Mouse (Mus musculus) myocyte (in vitro differentiated cells): ENCODE measurements at regions not wholly inside any gene's neighbourhood (a gene's known extent, or its start where the extent isn't known, plus 50 kb on each side); places are given as distances from the start of the nearest gene placed in this dataset.

Source experiments
- CEBPB ChIP-seq: IDR thresholded peaks from 2 replicates; pipeline ENCODE4 v1.6.1; 2011; ENCODE audit warnings: mild to moderate bottlenecking, moderate library complexity; ENCODE audit not compliant: poor library complexity, insufficient read depth, severe bottlenecking
- E2F4 ChIP-seq: IDR thresholded peaks from one replicate; pipeline ENCODE4 v1.6.1; 2011; ENCODE audit warnings: mild to moderate bottlenecking, control low read depth, moderate library complexity; ENCODE audit not compliant: insufficient read depth
- MAX ChIP-seq: IDR thresholded peaks from one replicate; pipeline ENCODE4 v1.6.1; 2011; ENCODE audit warnings: low read depth, mild to moderate bottlenecking, control low read depth
- MYOD1 ChIP-seq, 3 experiments: IDR thresholded peaks; one replicate each; pipeline ENCODE4 v1.6.1; 2011; ENCODE audit warnings: control low read depth in 2 of 3, low read depth in 2 of 3, mild to moderate bottlenecking in 2 of 3, moderate library complexity in 1 of 3; ENCODE audit not compliant: insufficient read length in 2 of 3, control insufficient read depth in 1 of 3
- MYOG ChIP-seq, 3 experiments: IDR thresholded peaks; one replicate each; pipeline ENCODE4 v1.6.1; 2011; ENCODE audit warnings: control low read depth in 2 of 3, low read depth in 2 of 3, mild to moderate bottlenecking in 2 of 3; ENCODE audit not compliant: insufficient read length in 2 of 3, control insufficient read depth in 1 of 3, insufficient read depth in 1 of 3
- POLR2A ChIP-seq: IDR thresholded peaks from one replicate; pipeline ENCODE4 v1.6.1; 2011; ENCODE audit warnings: low read depth, mild to moderate bottlenecking, control low read depth, moderate library complexity; ENCODE audit not compliant: insufficient read length
- POLR2AphosphoS2 ChIP-seq: IDR thresholded peaks from one replicate; pipeline ENCODE4 v1.6.1; 2011; ENCODE audit warnings: low read depth, control low read depth; ENCODE audit not compliant: insufficient read length
- REST ChIP-seq: IDR thresholded peaks from one replicate; pipeline ENCODE4 v1.6.1; 2011; ENCODE audit warnings: mild to moderate bottlenecking, control low read depth, moderate library complexity; ENCODE audit not compliant: insufficient read depth, insufficient read length
- SRF ChIP-seq: IDR thresholded peaks from one replicate; pipeline ENCODE4 v1.6.1; 2011; ENCODE audit warnings: low read depth; ENCODE audit not compliant: control insufficient read depth, insufficient read length
- TCF12 ChIP-seq: IDR thresholded peaks from one replicate; pipeline ENCODE4 v1.6.1; 2011; ENCODE audit warnings: mild to moderate bottlenecking, control low read depth; ENCODE audit not compliant: poor library complexity, insufficient read depth, severe bottlenecking
- TCF3 ChIP-seq: IDR thresholded peaks from one replicate; pipeline ENCODE4 v1.6.1; 2011; ENCODE audit warnings: low read depth, control low read depth; ENCODE audit not compliant: insufficient read length
- USF1 ChIP-seq: IDR thresholded peaks from one replicate; pipeline ENCODE4 v1.6.1; 2011; ENCODE audit warnings: low read depth, mild to moderate bottlenecking, control low read depth, moderate library complexity

GRCm38 (mm10) chr13:107810802-107811192 lies 233.4 kb upstream of the Smim15 start:
- TF ChIP-seq MAX, result no peak
- no peak for TF ChIP-seq POLR2A
- no peak for TF ChIP-seq USF1
- no peak for TF ChIP-seq MYOG (IDR thresholded peaks at IDR 0.05; ENCODE audit: control insufficient read depth in 1 of 3, insufficient read depth in 1 of 3, insufficient read length in 2 of 3, low read depth in 2 of 3)
- no peak for TF ChIP-seq MYOD1 (IDR thresholded peaks at IDR 0.05; ENCODE audit: control insufficient read depth in 1 of 3, insufficient read length in 2 of 3, low read depth in 2 of 3)
- no peak for TF ChIP-seq TCF3
- TF ChIP-seq E2F4, result no peak
- no peak for TF ChIP-seq POLR2AphosphoS2
- TF ChIP-seq TCF12, result no peak
- TF ChIP-seq CEBPB, result no peak
- no peak for TF ChIP-seq REST
- no peak for TF ChIP-seq SRF
